ENCODE assay signal across 12 mouse cellular contexts in the genomic region with DNA sequence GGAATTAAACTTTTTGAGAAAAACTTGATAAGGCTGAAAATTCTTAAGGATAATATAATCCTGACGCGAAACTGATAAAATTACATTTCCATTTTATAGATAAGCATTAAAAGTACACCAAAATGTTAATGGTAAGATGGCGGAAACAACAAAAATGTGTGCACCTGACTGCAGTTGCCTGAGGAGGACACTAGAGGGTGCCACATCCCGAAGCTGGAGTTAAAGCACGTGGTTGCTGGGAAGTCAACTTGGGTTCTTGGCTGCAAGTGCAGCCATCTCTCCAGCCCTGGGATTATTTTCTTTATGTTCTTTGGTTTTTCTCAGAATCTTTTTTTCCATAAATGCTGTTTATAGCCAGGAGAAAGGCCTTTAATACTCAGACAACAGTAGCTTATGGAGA. TPM values are rescaled to one million over a fixed set of nuclear protein-coding genes. Genes with fewer than 3 reads are reported as not detected.
A peak's percentile ranks its signal among the peaks of the same experiment; 100 is the strongest.
DNase-seq lines count a peak whose midpoint lies in the region; ATAC-seq and TF ChIP-seq lines count a peak whose summit lies in the region.
"Had no signal": no experiment of that assay in that cellular context is flagged by ENCODE, and none has a peak within 500 bp of the region (broad histone marks: within the 10 kb centered on the region; RNA-seq: fewer than 3 reads in every experiment).

No protein-coding gene starts in this region.

- H3K4me2 ChIP-seq in midbrain, embryonic 14.5 days (ENCODE audit: low read length) = no peak overlapping the region
- H3K4me2 ChIP-seq in midbrain, embryonic 16.5 days (ENCODE audit: low read length) = no peak overlapping the region
- H3K4me2 ChIP-seq: midbrain, embryonic 15.5 days had no signal

- TF ChIP-seq POLR2A in cerebellum, adult 2 months (IDR thresholded peaks at IDR 0.05; ENCODE audit: borderline replicate concordance, insufficient read depth, low read length) = no peak

- no peak for DNase-seq in cerebellum, adult 2 months
- DNase-seq in cerebellum, postnatal 36 days = no peak
- peak; percentile 21 for DNase-seq in midbrain, embryonic 14.5 days
- peak; percentile 41 for DNase-seq in embryo, embryonic 11 days
- DNase-seq in thymus, postnatal 0 days (ENCODE audit: low spot score) = peak; percentile 59
- no peak for DNase-seq in gastrocnemius, postnatal 4 days (ENCODE audit: low spot score in 2 of 2)
- DNase-seq in layer of hippocampus, adult 9-10 months (ENCODE audit: low spot score) = no peak
- DNase-seq: cerebellum, postnatal 14 days; heart, adult 18-20 months had no signal

- H3K36me3 ChIP-seq in midbrain, embryonic 14.5 days (ENCODE audit: control insufficient read depth, insufficient read depth, low read length) = no peaks in the 10 kb centered on the region
- H3K36me3 ChIP-seq in midbrain, embryonic 16.5 days (ENCODE audit: control insufficient read depth, insufficient read depth, low read length) = no peaks in the 10 kb centered on the region
- H3K36me3 ChIP-seq: midbrain, embryonic 15.5 days had no signal

- H3K4me3 ChIP-seq in cerebellum, adult 2 months (replicated peaks; ENCODE audit: insufficient read depth, low read depth, low read length) = no peak overlapping the region
- H3K4me3 ChIP-seq in midbrain, embryonic 14.5 days (replicated peaks; ENCODE audit: low read depth, low read length) = no peak overlapping the region
- no peak overlapping the region for H3K4me3 ChIP-seq in midbrain, embryonic 16.5 days (ENCODE audit: low read depth, low read length)
- H3K4me3 ChIP-seq: midbrain, embryonic 15.5 days had no signal

- H3K27me3 ChIP-seq in cerebellum, adult 2 months (ENCODE audit: control insufficient read depth, insufficient read depth, low read length) = no peaks in the 10 kb centered on the region
- H3K27me3 ChIP-seq in midbrain, embryonic 14.5 days (ENCODE audit: control insufficient read depth, insufficient read depth, low read length) = no peaks in the 10 kb centered on the region
- H3K27me3 ChIP-seq in midbrain, embryonic 16.5 days (ENCODE audit: control insufficient read depth, insufficient read depth, low read depth, low read length) = no peaks in the 10 kb centered on the region
- H3K27me3 ChIP-seq: midbrain, embryonic 15.5 days had no signal

- no peaks in the 10 kb centered on the region for H3K4me1 ChIP-seq in cerebellum, adult 2 months (ENCODE audit: control insufficient read depth, insufficient read depth, low read length)
- H3K4me1 ChIP-seq in midbrain, embryonic 14.5 days (ENCODE audit: control insufficient read depth, insufficient read depth, low read length) = no peaks in the 10 kb centered on the region
- no peaks in the 10 kb centered on the region; the same call in 1 of the 2 replicates for H3K4me1 ChIP-seq in midbrain, embryonic 16.5 days (ENCODE audit: control insufficient read depth, insufficient read depth, low read length)
- H3K4me1 ChIP-seq: midbrain, embryonic 15.5 days had no signal

- TF ChIP-seq CTCF in cerebellum, adult 2 months (IDR thresholded peaks at IDR 0.05; ENCODE audit: borderline replicate concordance, insufficient read depth, low read depth, low read length) = peak; percentile 50; the same call in 1 of the 2 replicates

- no peak overlapping the region for H3K9ac ChIP-seq in midbrain, embryonic 14.5 days (replicated peaks; ENCODE audit: low read length)
- no peak overlapping the region for H3K9ac ChIP-seq in midbrain, embryonic 16.5 days (ENCODE audit: low read depth, low read length)
- H3K9ac ChIP-seq: midbrain, embryonic 15.5 days had no signal

- 54% methylated on average over 5 of the region's 5 CpGs for WGBS in cerebellum, adult 2 months
- WGBS in midbrain, embryonic 14.5 days = 48% methylated on average over 5 of the region's 5 CpGs
- WGBS in midbrain, embryonic 16.5 days = 51% methylated on average over 5 of the region's 5 CpGs

- no peak for ATAC-seq in midbrain, embryonic 14.5 days (ENCODE audit: low FRiP score, low TSS enrichment)
- no peak for ATAC-seq in midbrain, embryonic 16.5 days
- ATAC-seq: midbrain, embryonic 15.5 days had no signal

- no peak overlapping the region for H3K27ac ChIP-seq in cerebellum, adult 2 months (ENCODE audit: insufficient read depth, low read length)
- no peak overlapping the region for H3K27ac ChIP-seq in midbrain, embryonic 14.5 days (replicated peaks; ENCODE audit: low read depth, low read length)
- no peak overlapping the region for H3K27ac ChIP-seq in midbrain, embryonic 16.5 days (ENCODE audit: low read length)
- H3K27ac ChIP-seq: midbrain, embryonic 15.5 days had no signal

- H3K9me3 ChIP-seq in midbrain, embryonic 14.5 days (ENCODE audit: control insufficient read depth, low read length) = no peaks in the 10 kb centered on the region
- H3K9me3 ChIP-seq in midbrain, embryonic 16.5 days (replicated peaks; ENCODE audit: control insufficient read depth, low read length, poor library complexity, severe bottlenecking) = no peaks in the 10 kb centered on the region
- H3K9me3 ChIP-seq: midbrain, embryonic 15.5 days had no signal

RNA-seq across cellular contexts. Expression of a gene that starts 13.6 kb away (rescaled TPM):
- 2.5 and 2.8 TPM in 2 replicates for polyA plus RNA-seq in cerebellum, adult 2 months (2012; rRNA removed)
- 3.5 TPM in 2 replicates for polyA plus RNA-seq in midbrain, embryonic 14.5 days (2014; fragmentation: Nextera tagmentation; extraction: Ambion mirVana)
- polyA plus RNA-seq in midbrain, embryonic 16.5 days (2015; fragmentation: Nextera tagmentation; extraction: Ambion mirVana) = 4.1 and 4.2 TPM in 2 replicates
- polyA plus RNA-seq in thymus, postnatal 0 days (2015; fragmentation: Nextera tagmentation; extraction: Ambion mirVana) = 7.4 and 9.4 TPM in 2 replicates
- 1 to 10 TPM in 1 of 2 experiments, under 1 TPM in 1; 0.75 to 1.1 TPM for total RNA-seq in gastrocnemius, postnatal 4 days (2021)
- total RNA-seq: heart, adult 18-20 months had no signal

RNA-seq across cellular contexts. Expression of a gene that starts 57.3 kb away (rescaled TPM):
- polyA plus RNA-seq in cerebellum, adult 2 months (2012; rRNA removed) = not detected in 2 replicates
- polyA plus RNA-seq in midbrain, embryonic 14.5 days (2014; fragmentation: Nextera tagmentation; extraction: Ambion mirVana) = not detected in 2 replicates
- not detected in 2 replicates for polyA plus RNA-seq in midbrain, embryonic 16.5 days (2015; fragmentation: Nextera tagmentation; extraction: Ambion mirVana)
- polyA plus RNA-seq in thymus, postnatal 0 days (2015; fragmentation: Nextera tagmentation; extraction: Ambion mirVana) = 14.7 and 21.0 TPM in 2 replicates
- total RNA-seq in gastrocnemius, postnatal 4 days (2021) = not detected
- total RNA-seq: layer of hippocampus, adult 8-10 months had no signal
- polyA plus RNA-seq: midbrain, embryonic 15.5 days had no signal

Comparison
In these comparisons a context has a peak if more than half of its experiments do, and no peak if none do; other contexts are left out.
1. DNase-seq: peak in midbrain, embryonic 14.5 days (single experiment), embryo, embryonic 11 days (single experiment) and thymus, postnatal 0 days (single experiment); none in cerebellum, adult 2 months (0 of 2), cerebellum, postnatal 36 days (0 of 2), gastrocnemius, postnatal 4 days (0 of 2) and layer of hippocampus, adult 9-10 months (single experiment).
2. RNA of a gene that starts 57.3 kb away (polyA plus RNA-seq): 14.7 to 21.0 TPM in thymus, postnatal 0 days; not detected in cerebellum, adult 2 months, not detected in midbrain, embryonic 14.5 days and not detected in midbrain, embryonic 16.5 days; every median in the first group is over 10 times any median in the second.